Mouse (Mus musculus): ENCODE results near the gene Aak1.

DNA sequence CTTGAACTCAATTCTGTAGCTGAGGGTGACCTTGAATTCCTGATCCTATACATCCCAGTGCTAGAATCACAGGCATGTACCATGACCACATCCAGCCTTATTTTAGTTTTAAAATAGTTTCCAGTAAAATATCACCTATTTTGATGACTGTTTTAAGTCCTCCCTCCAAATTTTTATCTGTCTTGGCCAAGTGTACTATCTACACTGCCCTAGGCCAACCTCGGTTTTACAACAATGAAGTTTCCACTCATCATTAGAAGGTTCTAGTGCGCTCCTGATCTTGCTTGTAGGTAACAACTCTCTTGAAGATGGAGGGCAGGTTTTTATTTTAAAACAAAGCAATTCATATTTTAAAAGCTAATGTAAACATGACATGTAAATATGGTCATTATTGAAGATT, 57.9 kb downstream of the Aak1 start:
- no peak for TF ChIP-seq CTCF (IDR thresholded peaks at IDR 0.05; ENCODE audit: low read depth, low read length)
- no peak for TF ChIP-seq POLR2A (IDR thresholded peaks at IDR 0.05; ENCODE audit: borderline replicate concordance, low read depth, low read length)

Data from bone marrow macrophage, adult 2 months (primary cell).